Mouse (Mus musculus) testis, adult 2 months (tissue): ENCODE data around the gene Mcm3.

Source experiments
- CTCF ChIP-seq: fragments of 200-500 bp; IDR thresholded peaks from 2 replicates; pipeline ENCODE4 v1.5.1; 2012; ENCODE audit warnings: low read depth, mild to moderate bottlenecking, inconsistent platforms, low read length, moderate library complexity; ENCODE audit not compliant: control insufficient read depth, insufficient read depth, insufficient replicate concordance
- POLR2A ChIP-seq: fragments of 200-500 bp; IDR thresholded peaks from 2 replicates; pipeline ENCODE4 v1.6.1; 2012; ENCODE audit warnings: low read depth, mild to moderate bottlenecking, inconsistent platforms, low read length, moderate library complexity; ENCODE audit not compliant: control insufficient read depth

DNA sequence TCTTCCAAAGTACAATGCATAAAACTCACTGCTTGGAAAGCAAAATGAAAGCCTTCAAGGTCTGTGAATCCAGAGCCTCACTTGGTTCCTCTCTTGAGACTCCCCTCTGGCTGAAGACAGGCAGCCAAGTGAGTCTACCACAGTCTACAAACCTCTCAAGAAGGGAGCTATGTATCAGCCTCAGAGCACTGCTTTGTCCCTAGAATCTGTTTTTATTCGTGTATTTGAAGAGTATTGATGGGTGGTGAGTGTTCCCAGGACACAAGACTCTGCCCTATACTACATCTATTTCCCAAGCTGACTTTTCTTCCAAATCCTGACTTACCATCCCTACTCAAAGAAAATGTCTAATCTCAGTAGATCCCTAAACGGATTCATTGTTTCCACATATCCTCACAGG lies 41.7 kb downstream of the Mcm3 start:
- no peak for TF ChIP-seq CTCF
- TF ChIP-seq POLR2A = no peak
